Mouse (Mus musculus) heart, adult 2 months (tissue): ENCODE data around the gene Orc6.

Experiments
- EP300 ChIP-seq: fragments of 200-500 bp; IDR thresholded peaks from 2 replicates; pipeline ENCODE4 v1.6.1; 2011; ENCODE audit warnings: low read depth, low read length, control low read depth; ENCODE audit not compliant: insufficient read depth
- POLR2A ChIP-seq: fragments of 200-500 bp; IDR thresholded peaks from 2 replicates; pipeline ENCODE4 v1.6.1; 2011; ENCODE audit warnings: mild to moderate bottlenecking, low read depth, low read length, control low read depth; ENCODE audit not compliant: insufficient read depth

DNA sequence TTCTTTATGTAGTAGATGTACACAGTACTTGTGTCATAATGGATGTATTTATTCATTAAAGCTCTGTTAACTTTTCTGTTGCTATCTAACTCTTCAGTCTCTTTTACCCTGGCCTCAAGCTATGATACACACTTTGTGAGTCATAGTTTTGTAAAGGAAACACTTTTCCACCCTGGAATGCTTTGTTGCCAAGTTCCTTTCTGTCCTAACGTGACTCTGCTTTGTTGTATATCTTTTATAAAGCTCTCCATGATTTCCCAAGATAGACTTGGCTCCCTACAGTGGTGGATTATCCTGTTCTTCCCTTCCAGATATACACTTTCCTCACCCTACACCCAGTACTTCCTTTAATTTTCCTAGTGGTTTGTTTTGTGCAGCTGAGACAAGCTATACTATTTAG lies 2.5 kb downstream of the Orc6 start:
- no peak for TF ChIP-seq POLR2A
- no peak for TF ChIP-seq EP300
